Mouse (Mus musculus): Measurements from ENCODE around the gene Ednrb.

DNA sequence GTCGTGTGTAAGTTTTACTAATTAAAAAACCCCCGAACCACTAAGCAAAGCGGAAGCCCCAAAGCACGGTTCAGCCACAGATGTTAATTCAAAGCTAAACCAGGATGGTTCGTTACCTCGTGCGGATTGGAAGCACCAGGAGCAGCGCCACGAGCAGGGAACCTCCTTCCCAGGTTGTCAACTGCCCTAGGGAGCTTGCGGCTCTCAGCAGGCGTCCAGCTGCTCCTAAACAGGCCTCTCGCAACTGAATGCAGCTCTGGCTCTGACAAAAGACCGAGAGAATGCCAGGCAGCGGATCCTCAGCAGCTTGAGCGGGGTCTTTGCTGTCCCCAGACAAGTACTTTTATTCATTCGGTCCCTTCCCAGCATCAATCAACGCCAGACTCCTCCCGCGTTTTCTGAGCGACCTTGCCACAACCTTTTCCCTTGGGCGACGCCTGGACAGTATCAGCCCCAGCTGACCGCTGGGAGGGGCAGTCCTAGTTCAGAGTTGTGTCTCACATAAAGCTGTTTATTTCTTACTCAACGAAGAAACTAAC is at the start of gene Ednrb:
- TF ChIP-seq CTCF (IDR thresholded peaks at IDR 0.05; ENCODE audit: insufficient read depth, low read depth, low read length) (no peak), POLR2A (IDR thresholded peaks at IDR 0.05; ENCODE audit: insufficient read depth, low read depth, low read length) (no peak)
